Mouse (Mus musculus) limb, embryonic 15.5 days (tissue): ENCODE results near the gene Ak9. TPM values are rescaled to one million over a fixed set of nuclear protein-coding genes. Genes with fewer than 3 reads are reported as not detected.

Source experiments
- ATAC-seq: fragments of 200-750 bp; cut with Nextera tagmentation; 2 replicates; pipeline ENCODE4 v1.8.0; 2017; ENCODE audit warnings: low read depth, moderate TSS enrichment; ENCODE audit not compliant: insufficient number of reproducible peaks, low FRiP score, low TSS enrichment
- H3K27ac ChIP-seq: fragments of 300-500 bp; sonication (generic); 2 replicates; pipeline ENCODE4 v1.5.1; 2015; ENCODE audit warnings: moderate library complexity, mild to moderate bottlenecking, inconsistent platforms
- H3K27me3 ChIP-seq: fragments of 300-500 bp; sonication (generic); 2 replicates; pipeline ENCODE4 v1.6.1; 2015; ENCODE audit warnings: inconsistent platforms
- H3K36me3 ChIP-seq: fragments of 300-500 bp; sonication (generic); 2 replicates; pipeline ENCODE4 v1.6.1; 2015; ENCODE audit warnings: inconsistent platforms
- H3K4me1 ChIP-seq: fragments of 300-500 bp; sonication (generic); 2 replicates; pipeline ENCODE4 v1.6.1; 2015; ENCODE audit warnings: inconsistent platforms
- H3K4me2 ChIP-seq: fragments of 300-500 bp; sonication (generic); 2 replicates; pipeline ENCODE4 v1.6.1; 2015; ENCODE audit warnings: mild to moderate bottlenecking, inconsistent platforms
- H3K4me3 ChIP-seq: fragments of 300-500 bp; sonication (generic); 2 replicates; pipeline ENCODE4 v1.5.1; 2015; ENCODE audit warnings: mild to moderate bottlenecking, inconsistent platforms
- H3K9ac ChIP-seq: fragments of 300-500 bp; sonication (generic); 2 replicates; pipeline ENCODE4 v1.6.1; 2015; ENCODE audit warnings: inconsistent platforms
- H3K9me3 ChIP-seq: fragments of 300-500 bp; sonication (generic); 2 replicates; pipeline ENCODE4 v1.6.1; 2016; ENCODE audit warnings: inconsistent platforms
- WGBS: fragments of 180-500 bp; shearing (Covaris S2); methylation state at CpG from one replicate; pipeline ENCODE4 v1.1.7; 2015; 5-methylcytosine and 5-hydroxymethylcytosine counted together
- polyA plus RNA-seq: library from polyadenylated mRNA; unstranded; fragments of >200 nt; fragmentation: Nextera tagmentation; extraction: Ambion mirVana; gene quantifications from 2 replicates; pipeline ENCODE4 v1.2.1, GENCODE M21; 2015

Ak9 gene
- polyA plus RNA-seq, 1 experiment from 2014 or later: not detected

GRCm38 (mm10) chr10:41479961-41480360 is 176.2 kb downstream of the Ak9 start:
- Histone ChIP-seq H3K36me3 (peaks cover 58% of the 10 kb centered on the region), H3K4me3 (no peak overlapping the region), H3K27me3 (no peaks in the 10 kb centered on the region), H3K9ac (no peak overlapping the region), H3K9me3 (no peaks in the 10 kb centered on the region), H3K27ac (no peak overlapping the region), H3K4me2 (no peak overlapping the region), H3K4me1 (peaks cover 29% of the 10 kb centered on the region)
- 91% methylated on average over 3 of the region's 3 CpGs for WGBS
- ATAC-seq: no peak

- Histone ChIP-seq H3K4me2 (no peak overlapping the region), H3K36me3 (peaks cover 71% of the 10 kb centered on the region)
- no peak for ATAC-seq
Measured at GRCm38 (mm10) chr10:41480938-41481880, 177.4 kb downstream of the Ak9 start.

GRCm38 (mm10) chr10:41482446-41482845 is 178.7 kb downstream of the Ak9 start:
- 86% methylated on average over 7 of the region's 7 CpGs for WGBS
- peaks cover 16% of the 10 kb centered on the region for H3K4me1 ChIP-seq
- no peak for ATAC-seq
- peaks cover 83% of the 10 kb centered on the region for H3K36me3 ChIP-seq
- H3K4me3 ChIP-seq: no peak overlapping the region
- H3K9ac ChIP-seq: no peak overlapping the region
- H3K27me3 ChIP-seq: no peaks in the 10 kb centered on the region
- H3K9me3 ChIP-seq: no peaks in the 10 kb centered on the region
- no peak overlapping the region for H3K4me2 ChIP-seq
- H3K27ac ChIP-seq: no peak overlapping the region

More at GRCm38 (mm10) chr10:41480938-41481880, 177.4 kb downstream of the Ak9 start:
- no peaks in the 10 kb centered on the region for H3K9me3 ChIP-seq
- no peak overlapping the region for H3K9ac ChIP-seq
- H3K4me1 ChIP-seq: peaks cover 19% of the 10 kb centered on the region
- no peak overlapping the region for H3K27ac ChIP-seq
- H3K27me3 ChIP-seq: no peaks in the 10 kb centered on the region
- 71% methylated on average over 33 of the region's 33 CpGs for WGBS
- H3K4me3 ChIP-seq: no peak overlapping the region

Other genes starting within 250 kb of the Ak9 start
- gene Gpr6, start 231.7 kb upstream of the Ak9 start, polyA plus RNA-seq: not detected in 2 replicates
- gene Fig4, start 720 bp upstream of the Ak9 start, polyA plus RNA-seq: 17.0 and 17.5 TPM in 2 replicates
- gene Zbtb24, start 146.4 kb downstream of the Ak9 start, polyA plus RNA-seq: 18.4 and 19.2 TPM in 2 replicates
- 36.0 and 40.8 TPM in 2 replicates for gene Mical1, start 172.3 kb downstream of the Ak9 start, polyA plus RNA-seq
- gene Smpd2, start 186.4 kb downstream of the Ak9 start, polyA plus RNA-seq: 51.4 and 56.2 TPM in 2 replicates
- 0.18 and 0.82 TPM in 2 replicates for gene Ppil6, start 186.5 kb downstream of the Ak9 start, polyA plus RNA-seq
- 180 and 186 TPM in 2 replicates for gene Cd164, start 215.4 kb downstream of the Ak9 start, polyA plus RNA-seq